Mouse (Mus musculus) stomach, postnatal 0 days (tissue): ENCODE data around the gene Stx1a. TPM values are rescaled to one million over a fixed set of nuclear protein-coding genes. Genes with fewer than 3 reads are reported as not detected.

Experiments used
- ATAC-seq: fragments of 200-750 bp; cut with Nextera tagmentation; 2 replicates; pipeline ENCODE4 v1.8.0; 2017; ENCODE audit not compliant: low FRiP score, low TSS enrichment
- DNase-seq: peaks from one replicate; pipeline ENCODE4 v3.0.0-alpha.2; 2016; ENCODE audit warnings: low spot score
- H3K27ac ChIP-seq: fragments of 300-500 bp; sonication (generic); replicated peaks from 2 replicates; pipeline ENCODE4 v1.5.1; 2014; ENCODE audit warnings: mild to moderate bottlenecking, control low read depth
- H3K27me3 ChIP-seq: fragments of 300-500 bp; sonication (generic); 2 replicates; pipeline ENCODE4 v1.6.1; 2014; ENCODE audit warnings: low read length; ENCODE audit not compliant: control insufficient read depth, insufficient read depth
- H3K36me3 ChIP-seq: fragments of 300-500 bp; sonication (generic); 2 replicates; pipeline ENCODE4 v1.6.1; 2014; ENCODE audit warnings: low read length, mixed read lengths; ENCODE audit not compliant: control insufficient read depth, insufficient read depth
- H3K4me1 ChIP-seq: fragments of 300-500 bp; sonication (generic); replicated peaks from 2 replicates; pipeline ENCODE4 v1.6.1; 2014; ENCODE audit warnings: antibody characterized with exemption; ENCODE audit not compliant: control insufficient read depth, insufficient read depth
- H3K4me2 ChIP-seq: fragments of 300-500 bp; sonication (generic); replicated peaks from 2 replicates; pipeline ENCODE4 v1.6.1; 2014; ENCODE audit warnings: low read depth, mild to moderate bottlenecking, control low read depth, moderate library complexity
- H3K4me3 ChIP-seq: fragments of 300-500 bp; sonication (generic); 2 replicates; pipeline ENCODE4 v1.5.1; 2014; ENCODE audit warnings: low read depth, low read length, control low read depth
- H3K9ac ChIP-seq: fragments of 300-500 bp; sonication (generic); 2 replicates; pipeline ENCODE4 v1.6.1; 2014; ENCODE audit warnings: mild to moderate bottlenecking, low read length, control low read depth, mixed read lengths
- H3K9me3 ChIP-seq: fragments of 300-500 bp; sonication (generic); 2 replicates; pipeline ENCODE4 v1.6.1; 2016; ENCODE audit warnings: low read length; ENCODE audit not compliant: control insufficient read depth
- CTCF ChIP-seq: IDR thresholded peaks from 2 replicates; pipeline ENCODE4 v1.5.1; 2016; ENCODE audit warnings: antibody characterized with exemption, low read depth, mild to moderate bottlenecking, moderate library complexity
- EP300 ChIP-seq: optimal IDR thresholded peaks from 2 replicates; pipeline ENCODE3; 2016; ENCODE audit warnings: antibody characterized with exemption
- WGBS: fragments of 180-500 bp; shearing (Covaris S2); extraction: QIAGEN DNeasy Blood & Tissue Kit; methylation state at CpG from one replicate; pipeline ENCODE4 v1.1.7; 2014; 5-methylcytosine and 5-hydroxymethylcytosine counted together
- polyA plus RNA-seq: library from polyadenylated mRNA; unstranded; fragments of >200 nt; fragmentation: Nextera tagmentation; extraction: Ambion mirVana; gene quantifications from 2 replicates; pipeline ENCODE4 v1.2.1, GENCODE M21; 2015

Gene Stx1a
- polyA plus RNA-seq, 1 experiment from 2014 or later, result 5.3 TPM

DNA sequence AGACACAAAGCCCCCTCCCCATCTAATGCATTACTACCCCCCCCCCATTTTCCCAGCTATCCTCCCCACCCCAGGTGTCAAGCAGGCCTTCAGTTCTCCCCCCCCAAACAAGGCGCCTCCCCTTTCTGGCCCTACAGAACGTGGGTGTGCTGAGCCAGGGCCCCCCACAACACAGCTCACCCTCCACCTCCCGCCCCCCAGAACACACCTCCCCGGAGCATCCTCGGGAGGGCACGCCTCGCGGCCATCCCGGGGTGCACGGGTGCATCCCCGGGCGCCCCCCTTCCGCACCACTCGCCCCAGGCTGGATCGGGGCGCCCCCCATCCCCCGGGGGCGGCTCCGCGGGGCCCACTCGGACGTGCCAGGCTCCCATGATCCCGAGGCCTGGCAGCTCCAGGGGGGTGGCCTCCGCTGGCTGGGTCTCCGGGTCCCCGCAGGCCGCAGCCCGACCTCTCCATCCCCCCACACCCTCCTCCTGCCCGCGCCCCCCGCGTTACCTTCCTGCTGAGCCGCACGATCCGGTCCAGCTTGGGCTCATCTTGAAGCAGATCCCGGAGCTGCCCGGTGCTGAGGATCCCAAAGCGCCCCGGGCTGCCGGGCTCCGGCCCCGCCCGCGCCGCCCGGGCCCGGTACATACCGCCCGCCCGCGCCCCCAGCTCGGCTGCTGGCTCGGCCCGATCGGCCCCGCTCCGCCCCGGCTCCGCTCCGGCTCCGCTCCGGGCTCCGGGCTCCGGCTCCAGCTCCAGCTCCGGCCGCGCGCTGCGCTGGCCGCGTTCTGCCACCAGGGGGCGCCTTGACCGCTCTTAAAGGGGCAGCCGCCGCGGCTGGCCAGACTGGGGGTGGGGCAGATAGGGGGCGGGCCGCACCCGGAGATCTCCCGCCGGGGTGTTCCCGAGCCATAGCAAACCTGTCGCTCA, 54.5 kb downstream of the Stx1a start, which contains the start of gene Vps37d:
Gene Vps37d (minus strand): TSS at position 703 of the 918 bp plus-strand sequence.
- peak; percentile 87 for ATAC-seq
- under 1% methylated on average over 57 of the region's 83 CpGs for WGBS

GRCm38 (mm10) chr5:135078482-135078810, 55.2 kb downstream of the Stx1a start:
- DNase-seq, result no peak
- Histone ChIP-seq H3K4me1 (no peaks in the 10 kb centered on the region), H3K4me2 (peak overlapping the region; percentile 94), H3K4me3 (peak overlapping the region; percentile 80), H3K27ac (no peak overlapping the region), H3K36me3 (no peaks in the 10 kb centered on the region), H3K9ac (no peak overlapping the region; the same call in 1 of the 2 replicates), H3K9me3 (no peaks in the 10 kb centered on the region), H3K27me3 (no peaks in the 10 kb centered on the region)
- no peak for ATAC-seq
- TF ChIP-seq EP300, result no peak
- TF ChIP-seq CTCF, result no peak
- under 1% methylated on average over 11 of the region's 11 CpGs for WGBS

More for the DNA sequence above, 54.5 kb downstream of the Stx1a start, which contains the start of gene Vps37d:
- Histone ChIP-seq H3K9me3 (no peaks in the 10 kb centered on the region), H3K27ac (peak within 1 kb of the TSS; percentile 78), H3K4me1 (no peaks in the 10 kb centered on the region), H3K36me3 (no peaks in the 10 kb centered on the region), H3K27me3 (no peaks in the 10 kb centered on the region), H3K9ac (peak within 1 kb of the TSS; percentile 90), H3K4me2 (peak within 1 kb of the TSS; percentile 94), H3K4me3 (peak within 1 kb of the TSS; percentile 80)
- peak; percentile 82 for TF ChIP-seq CTCF
- TF ChIP-seq EP300, result no peak
- DNase-seq, result peak; percentile 93

DNA sequence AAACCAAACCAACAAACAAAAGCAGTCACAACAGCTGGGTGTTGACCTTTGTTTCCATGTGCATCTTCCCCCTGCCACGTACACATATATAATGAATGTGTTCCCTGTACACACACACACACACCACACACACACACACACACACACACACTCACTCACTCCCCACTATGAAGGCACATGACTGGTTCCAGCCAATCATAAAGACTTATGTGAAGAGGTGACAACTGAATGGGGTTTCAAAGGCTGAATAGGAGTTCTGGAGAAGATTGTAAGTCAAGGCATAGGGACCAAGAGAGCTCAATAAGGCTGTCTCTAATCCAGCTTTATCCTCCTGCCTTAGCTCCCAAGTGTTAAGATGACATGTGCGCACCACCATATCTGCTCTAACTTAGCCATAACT, 56.3 kb downstream of the Stx1a start:
- Histone ChIP-seq H3K27me3 (no peaks in the 10 kb centered on the region), H3K4me3 (no peak overlapping the region), H3K9me3 (no peaks in the 10 kb centered on the region), H3K27ac (no peak overlapping the region), H3K4me2 (no peak overlapping the region), H3K9ac (no peak overlapping the region), H3K4me1 (no peaks in the 10 kb centered on the region), H3K36me3 (no peaks in the 10 kb centered on the region)
- no peak for DNase-seq
- 91% methylated on average over 2 of the region's 2 CpGs for WGBS
- ATAC-seq, result no peak
- TF ChIP-seq CTCF (no peak), EP300 (no peak)

- DNase-seq (no peak), ATAC-seq (no peak)
- H3K27me3 ChIP-seq, result no peaks in the 10 kb centered on the region
- H3K36me3 ChIP-seq, result no peaks in the 10 kb centered on the region
- no peak overlapping the region for H3K4me2 ChIP-seq
- TF ChIP-seq CTCF, result no peak
- TF ChIP-seq EP300, result no peak
- no peak overlapping the region for H3K4me3 ChIP-seq
- no peak overlapping the region for H3K27ac ChIP-seq
- no peak overlapping the region for H3K9ac ChIP-seq
- no peaks in the 10 kb centered on the region for H3K9me3 ChIP-seq
- no peaks in the 10 kb centered on the region for H3K4me1 ChIP-seq
- WGBS, result 77% methylated on average over 5 of the region's 5 CpGs
Measured at GRCm38 (mm10) chr5:135080539-135080938, 57.3 kb downstream of the Stx1a start.

GRCm38 (mm10) chr5:135086871-135087270, 63.6 kb downstream of the Stx1a start:
- ATAC-seq, result no peak
- H3K9ac ChIP-seq, result no peak overlapping the region

GRCm38 (mm10) chr5:135089653-135090052, 66.4 kb downstream of the Stx1a start, which contains the start of gene Mlxipl:
Gene Mlxipl (plus strand): TSS chr5:135089890.
- peak; percentile 78 for ATAC-seq

More at GRCm38 (mm10) chr5:135086871-135087270, 63.6 kb downstream of the Stx1a start:
- 44% methylated on average over 4 of the region's 4 CpGs for WGBS
- no peaks in the 10 kb centered on the region for H3K9me3 ChIP-seq
- no peak overlapping the region for H3K4me3 ChIP-seq
- no peak overlapping the region for H3K4me2 ChIP-seq
- no peaks in the 10 kb centered on the region for H3K4me1 ChIP-seq
- no peak for DNase-seq
- H3K27me3 ChIP-seq, result no peaks in the 10 kb centered on the region; the same call in 1 of the 2 replicates
- TF ChIP-seq CTCF (no peak), EP300 (no peak)
- H3K27ac ChIP-seq, result no peak overlapping the region
- no peaks in the 10 kb centered on the region for H3K36me3 ChIP-seq

More at GRCm38 (mm10) chr5:135089653-135090052, 66.4 kb downstream of the Stx1a start, which contains the start of gene Mlxipl:
- peak within 1 kb of the TSS; percentile 20; the same call in 1 of the 2 replicates for H3K4me2 ChIP-seq
- H3K27ac ChIP-seq, result no peak within 1 kb of the TSS
- H3K9ac ChIP-seq, result 0 out of 2 replicates have a peak within 1 kb of the TSS, but pooled peaks have one; percentile 31
- no peaks in the 10 kb centered on the region for H3K9me3 ChIP-seq
- TF ChIP-seq EP300, result no peak
- peak; percentile 35; the same call in 1 of the 2 replicates for TF ChIP-seq CTCF
- H3K4me3 ChIP-seq, result no peak within 1 kb of the TSS
- no peaks in the 10 kb centered on the region for H3K36me3 ChIP-seq
- DNase-seq, result peak; percentile 53
- 3% methylated on average over 39 of the region's 39 CpGs for WGBS
- no peaks in the 10 kb centered on the region; the same call in 1 of the 2 replicates for H3K27me3 ChIP-seq
- no peaks in the 10 kb centered on the region for H3K4me1 ChIP-seq

Other genes starting within 250 kb of the Stx1a start
- gene Tmem270, start 116.7 kb upstream of the Stx1a start, polyA plus RNA-seq, result not detected in 2 replicates
- gene Cldn13, start 108.0 kb upstream of the Stx1a start, polyA plus RNA-seq, result 0.24 and 0.29 TPM in 2 replicates
- gene Mettl27, start 91.1 kb upstream of the Stx1a start, polyA plus RNA-seq, result 9.4 and 10.2 TPM in 2 replicates
- 43.8 and 51.6 TPM in 2 replicates for gene Cldn4, start 76.5 kb upstream of the Stx1a start, polyA plus RNA-seq
- gene Cldn3, start 37.3 kb upstream of the Stx1a start, polyA plus RNA-seq, result 15.4 and 16.2 TPM in 2 replicates
- 56.5 and 64.0 TPM in 2 replicates for gene Abhd11, start 14.3 kb upstream of the Stx1a start, polyA plus RNA-seq
- 24.3 and 26.1 TPM in 2 replicates for gene Dnajc30, start 40.7 kb downstream of the Stx1a start, polyA plus RNA-seq
- gene Bud23, start 41.5 kb downstream of the Stx1a start, polyA plus RNA-seq, result 46.8 and 51.9 TPM in 2 replicates
- gene Vps37d, start 54.8 kb downstream of the Stx1a start, polyA plus RNA-seq, result 3.3 and 3.4 TPM in 2 replicates
- gene Mlxipl, start 66.4 kb downstream of the Stx1a start, polyA plus RNA-seq, result 0.22 and 0.91 TPM in 2 replicates
- 9.9 and 11.6 TPM in 2 replicates for gene Tbl2, start 126.2 kb downstream of the Stx1a start, polyA plus RNA-seq
- gene Bcl7b, start 144.8 kb downstream of the Stx1a start, polyA plus RNA-seq, result 46.4 and 50.4 TPM in 2 replicates
- 9.6 and 10.2 TPM in 2 replicates for gene Baz1b, start 163.8 kb downstream of the Stx1a start, polyA plus RNA-seq
- gene Fzd9, start 227.7 kb downstream of the Stx1a start, polyA plus RNA-seq, result 0.42 and 0.54 TPM in 2 replicates